Mouse (Mus musculus) megakaryocyte, embryonic 14.5 days (primary cell): Measurements from ENCODE around the gene Agmat.

ENCODE experiments used
- FLI1 ChIP-seq: IDR thresholded peaks from 2 replicates; pipeline ENCODE4 v1.6.1; 2012; ENCODE audit warnings: low read length, inconsistent platforms, mixed read lengths
- GATA1 ChIP-seq: IDR thresholded peaks from 3 replicates; pipeline ENCODE4 v1.6.1; 2012; ENCODE audit warnings: mixed read lengths, low read length, inconsistent platforms, borderline replicate concordance

- TF ChIP-seq FLI1, result no peak
- no peak for TF ChIP-seq GATA1
Observed at GRCm38 (mm10) chr4:141781201-141781985, 34.9 kb downstream of the Agmat start.
